Mouse (Mus musculus) left cerebral cortex, adult 2 months (tissue): ENCODE data around the gene Nav3. TPM values are rescaled to one million over a fixed set of nuclear protein-coding genes. Genes with fewer than 3 reads are reported as not detected.
A peak's percentile ranks its signal among the peaks of the same experiment; 100 is the strongest.

Source experiments
- DNase-seq, 2 experiments: peaks; one replicate each; pipeline ENCODE4 v3.0.0; 2021 to 2022; ENCODE audit warnings: low spot score in 2 of 2, mixed read lengths in 1 of 2; ENCODE audit errors: extremely low spot score in 1 of 2
- H3K27ac ChIP-seq: fragments of 200-600 bp; 2 replicates; pipeline ENCODE4 v1.8.1; 2022
- H3K4me3 ChIP-seq: fragments of 200-600 bp; 2 replicates; pipeline ENCODE4 v1.8.1; 2022
- CTCF ChIP-seq: fragments of 200-600 bp; IDR thresholded peaks from 2 replicates; pipeline ENCODE4 v1.8.1; 2022; ENCODE audit warnings: antibody characterized with exemption, mild to moderate bottlenecking, moderate library complexity
- intact Hi-C: fragments of 180-260 bp; cut with DNase I; formaldehyde crosslinking; loops from one replicate; pipeline ENCODE4 v1.15.1; 2025
- total RNA-seq, 2 experiments: library from RNA; stranded (reverse); gene quantifications; 2 replicates each; pipeline ENCODE4 v1.2.3; 2021

The Nav3 gene
- total RNA-seq, 2 experiments from 2014 or later, result 116 to 136 TPM

DNA sequence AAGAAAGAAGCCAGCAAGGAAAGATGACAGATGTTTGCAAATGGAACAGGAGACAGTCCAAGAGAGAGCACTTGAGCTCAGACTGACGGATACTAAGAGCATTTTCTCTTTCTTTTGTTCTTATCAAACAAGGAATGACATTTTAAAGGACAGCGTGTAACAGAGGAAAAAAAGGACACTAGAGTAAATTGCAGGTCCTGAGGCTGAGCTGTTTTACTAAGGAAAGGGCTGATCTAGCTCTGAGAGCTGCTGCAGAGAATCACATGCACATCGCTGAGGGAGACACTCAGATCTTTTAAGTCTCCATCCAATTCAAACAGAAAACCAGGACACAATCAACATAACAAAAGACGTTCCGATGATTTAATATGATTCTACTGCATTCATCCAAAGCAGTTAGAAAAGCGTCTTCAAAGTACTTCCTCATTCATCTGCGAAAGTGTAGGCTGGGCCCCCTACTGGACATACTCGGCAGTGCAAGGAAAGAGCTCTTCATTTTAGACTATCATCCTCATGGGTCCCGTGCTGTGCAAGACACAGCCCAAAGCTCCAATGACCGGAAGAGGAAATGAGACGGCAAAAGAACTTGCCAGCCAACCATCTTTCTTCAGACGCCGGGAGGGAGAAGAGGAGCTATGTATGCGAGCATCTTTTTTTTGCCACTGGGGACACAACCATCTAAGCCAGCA, 791.2 kb downstream of the Nav3 start:
- Histone ChIP-seq H3K4me3 (no peak overlapping the region), H3K27ac (peak overlapping the region; percentile 82)
- TF ChIP-seq CTCF, result peak; percentile 92
- DNase-seq, result peak; percentile 72 to 87
- intact Hi-C loops, result no loop called here

DNA sequence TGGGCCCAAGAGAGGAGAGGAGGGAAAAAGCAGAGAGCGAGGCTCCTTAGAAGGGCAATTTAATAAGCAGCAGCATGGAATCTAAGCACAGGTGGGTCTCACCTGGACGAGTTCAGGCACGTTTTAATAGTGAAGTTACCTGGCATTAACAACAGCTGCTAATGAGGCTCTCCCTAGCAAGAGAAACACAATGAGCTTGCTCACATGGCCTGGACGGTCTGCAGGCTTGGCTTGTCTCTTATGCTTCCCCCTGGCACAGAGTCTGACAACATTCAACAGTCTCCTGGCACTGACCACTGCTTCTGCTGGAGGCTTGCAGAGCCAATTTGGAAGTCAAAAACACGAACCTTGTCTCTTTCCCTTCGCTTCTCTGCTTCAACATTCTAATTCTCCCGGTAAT, 804.5 kb downstream of the Nav3 start:
- TF ChIP-seq CTCF, result no peak
- no peak overlapping the region for H3K27ac ChIP-seq
- intact Hi-C loops, result no loop called here
- H3K4me3 ChIP-seq, result no peak overlapping the region
- DNase-seq, result no peak

DNA sequence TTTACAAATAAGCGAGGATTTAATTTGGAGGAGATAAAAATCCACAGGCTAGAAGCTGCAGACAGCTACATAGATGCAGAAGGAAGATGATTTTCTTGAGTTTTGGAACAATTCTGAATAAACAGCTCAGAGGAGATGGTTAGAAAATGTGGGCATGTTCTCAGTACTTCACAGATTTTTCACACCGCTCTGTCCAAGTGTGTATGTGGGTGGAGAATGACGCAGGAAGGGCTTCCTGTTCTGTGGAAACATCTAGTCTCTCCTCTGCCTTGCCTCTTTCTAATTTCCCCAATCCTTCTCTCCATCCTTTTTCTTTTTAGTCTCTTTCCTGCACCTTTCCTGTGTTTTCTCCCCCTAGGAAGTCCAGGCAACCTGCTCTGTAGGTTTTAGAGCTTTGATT, 812.4 kb downstream of the Nav3 start:
- TF ChIP-seq CTCF, result no peak
- H3K27ac ChIP-seq, result peak overlapping the region; percentile 91
- intact Hi-C loops, result loop anchor here (1.0 to 5.0 kb wide), 6 partner anchors 37 to 635 kb away; no protein-coding TSS in a partner anchor
- peak; percentile 55 to 60 for DNase-seq
- H3K4me3 ChIP-seq, result no peak overlapping the region

DNA sequence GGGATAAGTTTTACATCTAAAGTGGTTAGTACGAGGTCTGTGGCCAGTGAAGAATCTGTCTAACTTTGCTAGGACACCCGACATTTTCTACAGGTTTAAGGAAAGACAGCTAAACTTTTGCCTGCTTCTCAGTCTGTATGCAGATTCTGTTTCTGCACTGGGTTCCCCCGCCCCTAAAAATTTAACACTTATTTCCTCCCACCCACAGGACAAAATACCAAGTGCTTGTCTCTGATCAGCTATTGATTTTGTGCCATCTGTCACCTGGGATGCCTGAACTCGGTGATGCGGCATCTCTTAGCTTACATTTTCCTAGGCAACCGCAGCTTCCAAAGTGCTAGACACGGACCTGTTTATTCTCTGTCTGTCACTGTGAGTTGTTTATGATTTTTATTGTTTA, 814.2 kb downstream of the Nav3 start:
- H3K27ac ChIP-seq, result peak overlapping the region; percentile 91
- no peak overlapping the region for H3K4me3 ChIP-seq
- intact Hi-C loops, result loop anchor here (2.0 to 5.0 kb wide), 5 partner anchors 35 to 633 kb away; no protein-coding TSS in a partner anchor
- no peak for TF ChIP-seq CTCF
- no peak for DNase-seq

DNA sequence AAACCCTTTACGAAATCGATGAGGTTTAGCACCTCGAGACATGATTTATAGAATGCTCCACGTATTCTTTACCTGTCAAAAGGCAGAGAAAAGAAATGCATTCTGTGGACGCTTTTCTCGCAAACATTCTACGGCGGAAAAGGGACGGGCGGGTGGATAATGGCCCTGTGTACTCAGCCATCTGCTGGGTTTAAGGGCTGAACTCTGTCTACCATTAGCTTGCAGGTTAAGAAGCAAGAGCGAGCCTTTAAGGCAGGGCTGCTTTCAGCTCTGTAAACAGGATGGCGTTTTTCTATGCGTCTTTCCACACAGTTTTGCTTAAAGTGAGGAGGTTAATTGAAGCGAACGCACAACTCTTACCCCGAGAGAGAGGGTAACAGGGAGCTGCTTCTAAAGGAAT, 818.3 kb downstream of the Nav3 start:
- intact Hi-C loops, result no loop called here
- DNase-seq, result no peak
- Histone ChIP-seq H3K27ac (no peak overlapping the region), H3K4me3 (no peak overlapping the region)
- no peak for TF ChIP-seq CTCF
